Mouse (Mus musculus): ENCODE data around the gene Tm9sf1.

DNA sequence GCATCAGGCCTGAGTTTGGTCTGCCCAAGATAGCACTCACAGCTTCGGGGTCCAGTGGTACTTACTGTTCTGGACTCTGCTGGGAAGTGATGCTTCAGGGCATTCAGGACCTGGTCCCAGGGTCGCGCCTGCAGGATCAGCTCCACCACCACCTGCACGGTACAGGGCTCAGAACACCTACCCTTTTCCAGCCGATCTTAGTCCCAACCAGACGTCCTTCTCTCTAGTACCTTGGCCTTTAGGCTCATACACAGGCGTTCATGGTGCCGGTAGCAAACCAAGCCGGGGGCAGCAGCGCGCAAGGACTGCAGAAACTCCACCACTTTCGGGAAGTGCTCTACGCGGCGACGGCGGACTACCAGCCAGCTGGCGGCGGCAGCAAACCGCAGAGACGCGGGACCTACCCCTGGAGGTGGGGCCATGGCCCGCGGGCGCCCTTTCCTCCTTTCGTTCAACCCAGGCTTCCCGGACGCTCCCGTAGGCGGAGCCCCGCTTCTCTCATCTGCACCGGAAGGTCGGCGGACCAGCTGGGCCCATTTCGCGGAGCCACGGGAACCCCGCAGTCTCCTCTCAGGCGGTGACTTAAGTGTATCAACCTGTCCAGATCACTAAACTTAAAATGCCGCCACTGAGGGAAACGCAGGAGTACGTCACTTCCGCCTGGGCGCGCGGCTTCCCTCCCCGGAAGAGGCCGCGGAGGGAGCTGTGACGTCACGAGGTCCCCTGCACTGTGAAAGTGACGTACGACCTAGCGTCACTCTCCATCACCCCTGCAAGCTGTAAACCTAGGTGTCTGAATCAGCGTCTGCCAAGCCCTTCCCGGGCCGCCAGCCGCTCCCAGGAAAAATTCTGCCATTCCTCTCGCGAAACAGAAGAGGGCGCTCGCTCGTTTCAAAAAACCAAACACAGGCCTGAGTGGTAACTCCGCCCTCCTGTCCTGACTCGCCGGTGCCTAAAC lies 37.8 kb upstream of the Tm9sf1 start, which contains the start of gene Tinf2:
- TF ChIP-seq CTCF (IDR thresholded peaks at IDR 0.05; ENCODE audit: low read depth, low read length) (peak; percentile 70), POLR2A (IDR thresholded peaks at IDR 0.05; ENCODE audit: insufficient read depth, low read length) (peak; percentile 55), EP300 (IDR thresholded peaks at IDR 0.05; ENCODE audit: insufficient read depth, low read depth, low read length) (0 out of 2 replicates have a peak, but pooled peaks have one; percentile 39)
